11 mouse cellular contexts compared by ENCODE assay signal in genomic region chr12:16091336-16091735, GRCm38 (mm10).
DNase-seq lines count a peak whose midpoint lies in the region; ATAC-seq lines count a peak whose summit lies in the region.
"Had no signal": no experiment of that assay in that cellular context is flagged by ENCODE, and none has a peak within 500 bp of the region (broad histone marks: within the 10 kb centered on the region; RNA-seq: fewer than 3 reads in every experiment).

No protein-coding gene starts in this region.

- no peaks in the 10 kb centered on the region for H3K27me3 ChIP-seq in forebrain, embryonic 15.5 days
- no peaks in the 10 kb centered on the region for H3K27me3 ChIP-seq in intestine, embryonic 16.5 days (replicated peaks; ENCODE audit: control insufficient read depth, insufficient read depth, low read length)
- H3K27me3 ChIP-seq: neural tube, embryonic 13.5 days; stomach, embryonic 15.5 days had no signal

- DNase-seq in Muller cell, postnatal 12 days (ENCODE audit: inconsistent ontology term) = peak; percentile 31
- DNase-seq in brain, adult 2 months (ENCODE audit: low read depth, low spot score) = peak; percentile 28
- DNase-seq in mesoderm, embryonic 11.5 days (ENCODE audit: low read depth, low spot score) = peak; percentile 17
- DNase-seq in cerebellum, adult 11-12 months = no peak
- no peak for DNase-seq in urinary bladder, postnatal 10 days (ENCODE audit: low spot score)
- no peak for DNase-seq in frontal cortex, postnatal 14 days (ENCODE audit: low spot score in 2 of 2)
- DNase-seq: right cerebral cortex, postnatal 14 days had no signal

- no peak overlapping the region for H3K9ac ChIP-seq in forebrain, embryonic 15.5 days (replicated peaks)
- no peak overlapping the region for H3K9ac ChIP-seq in intestine, embryonic 16.5 days (ENCODE audit: low read depth, low read length)
- H3K9ac ChIP-seq: neural tube, embryonic 13.5 days; stomach, embryonic 15.5 days had no signal

- no peak overlapping the region for H3K27ac ChIP-seq in forebrain, embryonic 15.5 days (replicated peaks)
- no peak overlapping the region for H3K27ac ChIP-seq in intestine, embryonic 16.5 days (ENCODE audit: low read length)
- H3K27ac ChIP-seq: neural tube, embryonic 13.5 days; stomach, embryonic 15.5 days had no signal

- H3K9me3 ChIP-seq in forebrain, embryonic 15.5 days = no peaks in the 10 kb centered on the region
- no peaks in the 10 kb centered on the region for H3K9me3 ChIP-seq in intestine, embryonic 16.5 days (ENCODE audit: control insufficient read depth, low read length)
- H3K9me3 ChIP-seq: neural tube, embryonic 13.5 days; stomach, embryonic 15.5 days had no signal

- ATAC-seq in forebrain, embryonic 15.5 days (replicated peaks) = peak; percentile 35; the same call in 1 of the 2 replicates
- ATAC-seq in intestine, embryonic 16.5 days = no peak

- peaks cover 7% of the 10 kb centered on the region for H3K4me1 ChIP-seq in forebrain, embryonic 15.5 days
- no peaks in the 10 kb centered on the region for H3K4me1 ChIP-seq in intestine, embryonic 16.5 days (ENCODE audit: control insufficient read depth, insufficient read depth, low read length)
- H3K4me1 ChIP-seq: stomach, embryonic 15.5 days had no signal

- H3K4me3 ChIP-seq in forebrain, embryonic 15.5 days = no peak overlapping the region
- no peak overlapping the region for H3K4me3 ChIP-seq in intestine, embryonic 16.5 days (ENCODE audit: low read length)
- H3K4me3 ChIP-seq: neural tube, embryonic 13.5 days; stomach, embryonic 15.5 days had no signal

- 5% methylated on average over 6 of the region's 6 CpGs for WGBS in forebrain, embryonic 15.5 days
- 39% methylated on average over 6 of the region's 6 CpGs for WGBS in intestine, embryonic 16.5 days

- no peak overlapping the region for H3K4me2 ChIP-seq in forebrain, embryonic 15.5 days (replicated peaks)
- H3K4me2 ChIP-seq in intestine, embryonic 16.5 days (ENCODE audit: low read depth, low read length) = no peak overlapping the region
- H3K4me2 ChIP-seq: neural tube, embryonic 13.5 days; stomach, embryonic 15.5 days had no signal

- H3K36me3 ChIP-seq in forebrain, embryonic 15.5 days = no peaks in the 10 kb centered on the region
- H3K36me3 ChIP-seq in intestine, embryonic 16.5 days (ENCODE audit: control insufficient read depth, insufficient read depth, low read length) = no peaks in the 10 kb centered on the region
- H3K36me3 ChIP-seq: neural tube, embryonic 13.5 days; stomach, embryonic 15.5 days had no signal

Comparison
In these comparisons a context has a peak if more than half of its experiments do, and no peak if none do; other contexts are left out.
1. DNase-seq: peak in Muller cell, postnatal 12 days (single experiment), brain, adult 2 months (single experiment) and mesoderm, embryonic 11.5 days (single experiment); none in cerebellum, adult 11-12 months (single experiment), urinary bladder, postnatal 10 days (single experiment) and frontal cortex, postnatal 14 days (0 of 2).